Mouse (Mus musculus) thymus, postnatal 25 days (tissue): ENCODE results near the gene Fstl3.

Source experiments
- DNase-seq: peaks from one replicate; pipeline ENCODE4 v3.0.0; 2022

Gene Fstl3

DNA sequence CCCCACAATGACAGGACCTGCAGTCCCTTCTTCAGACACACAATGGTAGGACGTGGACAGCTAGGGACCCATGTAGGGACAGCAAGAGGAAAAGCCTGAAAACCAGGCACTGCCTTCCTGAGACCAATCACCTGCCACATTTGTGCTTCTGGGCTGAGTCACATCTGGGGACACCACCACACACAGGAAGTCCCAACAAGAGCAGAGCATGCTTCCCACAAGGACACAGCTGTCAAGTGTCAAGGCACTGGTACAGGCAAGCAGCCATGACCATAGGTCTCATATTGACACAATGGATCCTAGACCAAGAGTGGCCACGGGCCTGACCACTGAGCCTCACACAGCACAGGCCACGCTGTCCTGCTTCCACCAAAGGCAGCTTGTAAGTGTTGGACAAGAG is 14.2 kb upstream of the Fstl3 start:
- no peak for DNase-seq

DNA sequence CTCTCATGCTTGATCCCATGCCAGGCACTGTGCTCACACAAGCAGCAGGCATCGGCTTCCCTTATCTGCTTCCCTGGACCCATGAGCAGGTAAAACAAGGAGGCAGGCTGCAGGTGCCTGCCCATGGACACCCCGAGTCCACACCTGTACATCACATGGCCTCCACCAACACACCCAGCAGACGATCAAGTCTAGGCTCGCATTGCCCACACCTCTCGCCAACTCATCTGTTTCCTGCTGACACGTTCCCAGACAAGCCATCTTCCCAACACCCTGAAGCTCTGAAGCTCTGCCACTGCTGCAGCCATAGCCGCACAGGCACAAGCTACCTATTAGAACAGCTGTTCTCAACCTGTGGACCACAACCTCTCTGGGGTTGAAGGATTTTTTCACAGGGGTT is 12.8 kb upstream of the Fstl3 start:
- DNase-seq = no peak

DNA sequence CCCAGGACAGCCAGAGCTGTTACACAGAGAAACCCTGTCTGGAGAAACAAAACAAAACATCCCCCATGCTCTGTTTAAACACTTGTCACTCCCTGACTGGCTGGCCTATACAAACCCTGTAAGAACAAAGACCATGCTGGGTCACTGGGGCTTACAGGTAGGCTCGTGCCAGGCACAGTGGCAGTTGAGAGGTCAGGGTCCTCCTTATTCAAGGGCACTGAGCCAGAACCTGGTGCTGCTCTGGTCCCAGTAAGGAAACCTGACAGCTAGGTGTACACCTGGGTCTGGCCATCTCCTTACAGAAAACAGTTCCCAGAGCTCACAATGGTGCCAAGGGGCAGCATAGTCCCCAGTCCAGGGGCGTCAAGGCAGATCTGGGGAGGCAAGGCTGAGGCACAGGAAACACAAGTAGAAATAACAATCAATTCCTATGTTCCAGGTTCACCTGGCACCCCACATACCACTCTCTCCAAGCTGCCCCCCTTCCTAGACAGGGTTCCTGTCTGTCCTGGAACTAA is 11.8 kb upstream of the Fstl3 start:
- no peak for DNase-seq

DNA sequence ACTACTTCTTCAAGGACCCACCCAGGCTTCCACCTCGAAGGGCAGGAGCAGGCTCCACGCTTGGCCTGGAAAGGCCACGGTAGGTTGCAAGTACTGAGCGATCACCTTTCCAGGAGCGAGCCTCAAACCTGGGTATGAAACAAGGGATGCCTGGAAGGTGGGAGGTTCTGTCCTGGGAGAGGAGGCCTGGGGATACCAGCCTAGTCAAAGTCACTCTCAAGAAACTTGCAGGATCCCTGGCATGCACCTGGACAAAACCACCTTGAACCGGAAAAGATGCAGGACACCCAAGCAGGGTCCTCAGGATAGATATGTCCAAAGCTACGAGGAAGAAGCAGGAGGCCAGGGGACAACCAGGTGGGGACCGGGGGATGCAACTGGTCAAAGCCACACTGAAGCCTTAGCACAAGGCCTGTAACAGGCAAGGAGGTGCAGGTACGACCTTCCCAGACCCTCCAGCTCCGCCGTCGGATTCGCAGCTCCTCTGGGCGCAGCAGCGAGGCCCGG is 11.0 kb upstream of the Fstl3 start:
- no peak for DNase-seq

DNA sequence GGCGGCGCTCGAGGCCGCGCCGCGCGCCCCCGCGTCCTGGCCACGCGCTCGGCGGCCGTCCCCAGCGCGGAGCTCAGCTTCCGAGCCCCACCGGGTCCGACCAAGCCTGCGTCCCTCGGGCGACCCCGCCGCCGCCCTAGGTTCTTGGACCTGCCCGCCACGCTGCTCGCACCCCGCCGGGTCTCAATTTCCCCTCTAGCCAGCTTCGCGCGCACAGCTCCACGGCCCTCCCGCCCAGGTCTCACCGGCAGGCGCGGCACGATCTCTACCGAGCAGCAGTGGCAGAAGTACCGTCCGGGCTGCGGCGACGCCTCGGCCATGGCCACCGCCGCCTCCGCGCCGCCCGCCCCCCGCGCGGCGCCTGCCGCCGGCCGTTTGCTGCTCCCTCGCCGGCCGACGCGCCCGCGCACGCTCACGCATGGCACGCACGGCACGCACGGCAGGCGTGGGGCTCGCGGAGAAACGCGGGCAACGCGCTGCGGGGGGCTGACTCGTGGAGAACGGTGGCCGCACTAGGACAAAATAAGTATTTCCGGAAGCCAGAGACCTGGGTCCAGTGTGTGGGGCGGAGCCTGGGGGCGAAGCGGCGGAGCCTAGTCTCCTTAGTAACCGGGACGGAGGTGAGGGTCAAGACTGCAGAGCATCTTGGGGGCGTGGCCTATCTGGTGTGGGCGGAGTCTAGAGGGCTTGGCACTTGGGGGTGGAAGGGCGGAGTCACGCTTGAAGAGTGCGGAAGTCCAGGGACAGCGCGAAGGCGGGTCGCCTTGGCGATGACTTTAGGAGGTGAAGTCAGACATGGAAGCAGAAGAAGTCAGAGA is 10.4 kb upstream of the Fstl3 start, which contains the start of gene Rnf126:
Gene Rnf126, minus strand, starts transcription at position 445 of the 818 bp plus-strand sequence.
- peak; percentile 100 for DNase-seq

DNA sequence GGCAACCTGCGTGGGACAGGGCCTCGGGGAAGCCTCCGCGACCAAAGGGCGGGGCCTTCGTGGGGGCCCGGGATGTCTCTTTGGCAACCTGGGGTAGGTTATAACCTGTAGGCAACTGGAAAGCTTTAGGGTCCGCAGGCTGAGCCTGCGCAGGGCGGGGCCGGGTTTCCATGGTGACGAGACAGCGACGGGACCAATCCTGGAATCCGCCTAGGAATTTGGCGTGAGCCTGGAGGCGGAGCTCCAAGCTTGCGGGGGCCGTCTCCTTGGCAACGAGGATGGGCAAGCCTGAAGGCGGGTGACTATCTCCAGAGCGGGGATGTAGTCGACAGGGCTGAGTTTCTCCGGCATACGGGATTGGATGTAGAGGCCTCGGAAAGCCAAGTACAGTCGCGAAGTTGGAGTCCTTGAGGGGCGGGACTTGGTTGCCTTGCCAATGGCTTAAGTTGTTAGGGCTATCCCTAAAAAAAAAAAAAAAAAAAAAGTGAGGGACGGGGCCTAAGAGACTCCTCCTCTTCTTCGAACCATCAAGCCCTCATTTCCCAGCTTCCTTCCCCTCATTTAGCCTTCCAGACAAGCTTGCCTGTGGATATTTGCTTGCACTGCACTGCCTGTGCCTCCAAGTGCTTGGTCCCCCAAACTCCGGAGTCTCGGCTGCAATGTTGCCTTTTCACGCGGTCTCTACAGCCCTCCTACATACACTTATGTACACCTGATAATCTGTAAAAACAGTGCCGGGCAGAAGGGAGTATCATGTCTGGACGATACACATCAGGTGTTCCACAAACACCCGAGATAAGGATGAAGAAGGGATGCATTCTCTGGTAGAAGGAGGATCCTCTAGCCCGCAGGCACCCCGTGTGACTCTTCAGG is 9.5 kb upstream of the Fstl3 start:
- DNase-seq = peak; percentile 70

DNA sequence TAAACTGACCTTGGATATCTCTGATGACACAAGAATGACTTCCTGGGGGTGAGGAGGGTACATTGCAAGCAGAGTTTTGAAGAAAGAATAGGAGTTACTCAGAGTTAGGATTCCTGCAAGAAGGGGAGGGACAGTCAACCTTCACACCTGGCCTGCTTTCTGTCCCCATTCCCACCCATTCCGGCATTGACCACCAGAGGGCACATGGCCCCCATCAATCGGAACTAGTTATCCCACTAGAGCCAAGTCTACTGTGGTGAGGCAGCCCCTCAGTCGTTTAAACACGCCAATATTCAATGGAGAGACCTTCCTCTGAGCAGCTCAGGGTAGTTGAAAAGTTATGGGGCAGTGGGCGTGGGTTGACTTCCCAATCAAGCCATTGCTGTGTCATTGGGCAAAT is 8.7 kb upstream of the Fstl3 start:
- DNase-seq = peak; percentile 84

DNA sequence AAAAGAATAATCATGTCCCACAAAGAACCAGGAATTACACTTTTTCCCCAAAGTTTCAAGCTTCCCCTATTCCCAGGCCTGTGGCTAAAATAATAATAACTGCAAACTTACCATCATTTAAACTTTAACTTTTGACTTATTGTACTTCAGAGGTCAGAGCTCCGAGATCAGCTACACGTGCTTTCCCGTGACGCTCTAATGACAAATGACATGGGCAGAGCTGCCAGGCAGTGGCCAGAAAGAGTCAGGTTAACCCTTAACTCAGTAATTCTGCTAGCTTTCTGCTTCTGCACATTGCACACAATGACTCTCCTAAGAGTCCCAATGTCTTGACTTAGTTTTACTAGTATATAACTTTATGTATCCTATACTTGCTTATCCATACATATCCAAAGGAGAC is 7.7 kb upstream of the Fstl3 start:
- DNase-seq = no peak

DNA sequence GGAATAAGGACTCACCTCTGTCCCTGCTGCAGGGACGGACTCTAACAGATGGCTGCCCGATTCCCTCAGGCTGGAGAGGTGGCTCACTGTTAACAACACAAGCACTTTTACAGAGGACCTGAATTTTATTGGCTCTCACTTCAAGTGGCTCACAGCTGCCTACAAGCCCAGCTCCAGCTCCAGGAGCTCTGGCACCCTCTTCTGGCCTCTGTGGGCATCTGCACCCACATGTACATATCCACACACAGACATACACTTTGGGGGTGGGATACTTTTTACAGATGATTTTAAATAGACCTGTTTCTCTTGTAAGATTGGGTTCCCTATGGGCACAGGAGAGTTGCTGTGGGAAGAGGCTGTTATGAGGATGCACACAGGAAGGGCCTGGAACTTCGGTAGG is 4.8 kb upstream of the Fstl3 start:
- no peak for DNase-seq

DNA sequence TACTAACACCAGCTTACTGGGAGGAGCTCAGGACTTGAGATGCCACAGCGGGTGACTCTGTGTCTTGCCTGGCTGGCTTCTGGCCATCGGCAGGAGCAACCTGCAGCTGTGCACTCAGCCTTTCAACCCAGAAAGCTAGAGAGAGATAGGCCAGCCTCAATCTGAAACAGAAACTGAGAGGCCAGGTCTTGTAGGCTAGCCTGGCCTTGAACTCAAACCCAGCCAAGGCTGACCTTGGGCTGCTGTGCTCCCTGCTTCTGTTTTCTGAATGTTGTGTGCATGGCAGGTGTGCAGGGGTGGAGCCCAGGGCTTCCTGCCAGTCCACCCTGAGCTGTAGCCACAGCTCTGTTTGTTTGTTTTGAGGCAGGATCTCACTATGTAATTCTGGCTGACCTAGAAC is 3.9 kb upstream of the Fstl3 start:
- DNase-seq = no peak

DNA sequence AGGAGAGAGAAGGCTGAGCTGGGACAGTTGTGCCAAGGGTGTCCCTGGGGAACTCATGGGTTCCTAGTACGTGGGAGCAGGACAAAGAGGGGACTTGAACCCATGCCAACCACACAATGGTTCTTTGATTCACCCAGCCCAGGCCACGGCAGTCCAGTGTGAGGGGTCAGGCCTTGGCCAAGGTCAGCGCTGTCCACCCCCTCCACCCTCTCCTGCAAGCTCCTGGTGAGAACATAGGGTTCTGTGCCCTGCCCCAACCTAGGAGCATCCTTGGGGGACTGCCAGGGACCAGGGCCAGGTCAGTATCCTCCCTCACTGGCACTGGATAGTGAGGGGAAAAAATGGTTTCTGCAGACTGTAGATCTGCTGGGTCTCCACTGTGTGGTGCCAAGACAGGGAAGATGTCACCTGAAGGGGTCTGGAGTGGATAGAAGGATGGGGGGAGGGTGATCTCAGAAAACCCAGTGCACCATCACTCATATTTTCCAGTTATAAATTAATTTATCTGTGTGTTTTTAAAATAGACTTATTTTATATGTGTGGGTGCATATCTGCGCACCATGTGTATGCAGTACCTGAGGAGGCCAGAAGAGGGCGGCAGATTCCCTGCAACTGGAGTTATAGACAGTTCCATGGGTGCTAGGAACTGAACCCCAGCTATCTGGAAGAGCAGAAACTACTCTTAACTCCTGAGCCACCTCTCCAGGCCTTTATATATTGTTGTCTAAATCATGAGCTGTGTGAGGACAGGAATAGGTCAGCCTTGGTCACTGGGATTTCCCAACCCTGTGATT is 2.4 kb upstream of the Fstl3 start:
- no peak for DNase-seq

DNA sequence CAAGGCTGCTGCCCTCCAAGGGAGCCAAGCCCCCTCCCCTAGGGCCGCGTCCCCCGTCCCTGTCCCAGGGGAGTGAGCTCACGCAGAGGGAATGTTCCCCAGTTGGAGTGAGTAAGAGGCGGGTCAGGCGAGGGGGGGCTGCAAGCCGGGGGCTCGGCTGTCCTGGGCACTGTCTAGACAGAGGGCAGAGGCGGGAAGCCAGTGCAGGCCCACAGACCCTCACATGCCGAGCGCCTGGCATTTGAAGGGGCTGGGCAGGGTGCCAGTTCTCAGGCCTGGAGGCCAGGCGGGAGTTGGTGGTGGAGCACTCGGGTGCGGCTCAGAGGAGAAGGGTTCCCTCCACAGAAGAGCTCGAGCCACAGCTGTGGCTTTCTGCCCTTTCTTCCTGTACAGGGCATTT is 934 bp downstream of the Fstl3 start:
- DNase-seq = no peak

DNA sequence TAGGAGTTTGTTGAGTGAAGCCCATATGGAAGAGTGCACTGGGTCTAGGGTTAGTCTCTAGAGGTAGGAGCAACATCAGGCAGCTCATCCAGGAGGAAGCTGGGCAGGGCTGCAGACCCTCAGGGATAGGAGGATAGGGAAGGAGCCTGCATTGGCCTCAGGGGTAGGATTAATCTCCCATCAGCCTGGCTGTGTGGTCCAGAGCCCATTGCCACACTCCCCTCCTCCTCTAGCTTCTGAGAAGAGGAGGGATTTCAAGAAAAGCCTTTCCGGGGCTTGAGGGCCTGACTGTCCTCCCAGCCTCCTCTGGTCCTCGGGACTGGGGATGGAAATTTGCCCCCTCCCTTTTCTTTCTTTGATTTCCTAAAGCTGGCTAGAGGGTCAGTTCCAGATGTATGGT is 2.1 kb downstream of the Fstl3 start:
- DNase-seq = no peak

DNA sequence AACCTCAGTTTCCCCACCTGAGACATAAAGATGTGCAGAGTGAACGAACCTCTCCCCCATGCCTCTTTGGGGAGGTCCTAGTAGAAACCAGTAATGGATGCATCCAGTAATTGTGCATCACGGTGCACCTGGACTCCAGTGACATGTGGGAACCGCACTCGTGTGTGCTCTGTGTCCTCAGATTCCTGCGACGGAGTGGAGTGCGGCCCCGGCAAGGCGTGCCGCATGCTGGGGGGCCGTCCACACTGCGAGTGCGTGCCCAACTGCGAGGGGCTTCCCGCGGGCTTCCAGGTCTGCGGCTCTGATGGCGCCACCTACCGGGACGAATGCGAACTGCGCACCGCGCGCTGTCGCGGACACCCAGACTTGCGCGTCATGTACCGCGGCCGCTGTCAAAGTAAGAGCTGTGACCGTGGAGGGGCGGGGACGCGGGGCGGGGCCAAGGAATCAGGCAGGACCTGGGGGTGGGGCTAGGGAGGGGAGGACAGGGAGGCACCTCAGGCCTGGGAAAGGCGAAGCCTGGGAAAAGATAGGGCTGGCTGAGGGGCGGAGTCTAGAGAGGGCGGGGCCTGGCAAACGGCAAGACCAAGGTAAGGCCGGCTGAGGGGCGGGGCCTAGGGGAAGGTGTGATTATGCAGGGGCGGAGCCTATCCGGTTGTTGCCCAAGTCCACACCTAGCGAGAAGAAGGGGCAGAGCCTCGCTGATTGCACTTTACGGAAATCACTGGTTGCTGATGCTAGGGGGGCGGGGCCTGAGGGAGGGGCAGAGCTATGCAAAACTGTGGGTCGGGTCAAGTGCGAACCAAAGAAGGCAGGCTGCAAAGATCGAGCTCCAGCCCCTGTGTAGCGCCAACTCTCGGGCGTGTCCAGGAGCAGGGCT is 3.0 kb downstream of the Fstl3 start:
- peak; percentile 94 for DNase-seq

DNA sequence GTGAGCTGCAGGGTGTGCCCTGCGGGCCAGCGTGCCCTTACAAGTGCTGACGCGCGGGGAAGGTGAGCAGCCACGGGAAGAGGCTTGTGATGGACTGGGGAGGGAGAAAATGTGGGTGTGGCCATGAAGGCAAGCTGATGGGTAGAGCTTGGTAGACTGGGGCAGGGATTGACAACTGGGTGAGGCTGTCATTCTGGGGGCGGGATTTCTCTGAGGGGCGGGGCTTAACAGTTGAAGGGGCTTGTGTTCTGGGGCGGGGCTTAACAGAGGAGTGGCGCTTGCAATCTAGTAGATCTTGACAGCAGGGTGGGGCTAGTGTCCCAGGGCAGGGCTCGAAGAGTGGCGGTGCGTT is 3.6 kb downstream of the Fstl3 start:
- no peak for DNase-seq

DNA sequence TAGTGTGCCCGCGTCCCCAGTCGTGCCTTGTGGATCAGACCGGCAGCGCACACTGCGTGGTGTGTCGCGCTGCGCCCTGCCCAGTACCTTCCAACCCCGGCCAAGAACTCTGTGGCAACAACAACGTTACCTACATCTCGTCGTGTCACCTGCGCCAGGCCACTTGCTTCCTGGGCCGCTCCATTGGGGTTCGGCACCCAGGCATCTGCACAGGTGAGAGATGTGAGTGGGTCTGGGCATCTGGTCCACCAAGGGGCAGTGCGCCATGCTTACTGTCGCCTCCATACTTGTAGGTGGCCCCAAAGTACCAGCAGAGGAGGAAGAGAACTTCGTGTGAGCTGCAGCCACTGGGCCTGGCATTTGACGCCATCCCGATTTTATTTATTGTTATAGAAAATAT is 4.1 kb downstream of the Fstl3 start:
- no peak for DNase-seq

DNA sequence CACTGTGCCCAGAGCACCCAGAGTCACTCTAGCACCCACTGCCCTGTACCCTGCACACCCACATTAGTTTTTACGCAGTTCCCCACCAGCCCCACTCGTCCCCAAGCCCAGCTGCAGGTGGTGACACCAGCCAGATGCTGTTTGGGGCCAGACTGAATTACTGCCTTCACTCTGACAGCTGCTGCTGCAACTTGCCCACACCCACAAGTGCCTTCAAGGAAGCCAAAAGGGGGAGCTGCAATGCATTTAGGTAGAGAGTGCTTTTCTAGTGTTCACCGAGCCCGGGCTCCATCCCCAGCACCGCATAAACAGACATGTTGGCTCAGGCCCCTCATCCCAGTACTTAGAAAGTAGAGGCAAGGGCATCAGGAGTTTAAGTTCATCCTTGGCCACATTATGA is 4.9 kb downstream of the Fstl3 start:
- peak; percentile 73 for DNase-seq

DNA sequence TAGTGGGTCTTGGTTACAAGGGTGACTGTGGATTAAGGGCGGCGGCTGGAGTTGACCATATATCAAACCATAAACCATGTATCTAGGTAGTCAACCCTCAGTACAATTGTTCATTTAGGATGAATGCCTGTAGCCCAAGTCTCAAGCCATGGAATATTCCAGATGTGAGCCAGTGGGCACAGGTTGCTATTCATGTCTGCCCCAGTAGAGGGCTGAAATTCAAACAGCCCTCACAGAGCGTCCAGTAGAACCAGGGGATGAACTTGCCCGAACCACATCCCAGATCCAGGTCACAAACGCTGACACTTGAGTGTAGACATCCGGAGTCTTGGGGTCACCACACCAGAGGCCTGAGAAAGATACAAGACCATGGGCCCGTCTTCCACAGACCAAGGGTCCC is 6.0 kb downstream of the Fstl3 start:
- DNase-seq = no peak

DNA sequence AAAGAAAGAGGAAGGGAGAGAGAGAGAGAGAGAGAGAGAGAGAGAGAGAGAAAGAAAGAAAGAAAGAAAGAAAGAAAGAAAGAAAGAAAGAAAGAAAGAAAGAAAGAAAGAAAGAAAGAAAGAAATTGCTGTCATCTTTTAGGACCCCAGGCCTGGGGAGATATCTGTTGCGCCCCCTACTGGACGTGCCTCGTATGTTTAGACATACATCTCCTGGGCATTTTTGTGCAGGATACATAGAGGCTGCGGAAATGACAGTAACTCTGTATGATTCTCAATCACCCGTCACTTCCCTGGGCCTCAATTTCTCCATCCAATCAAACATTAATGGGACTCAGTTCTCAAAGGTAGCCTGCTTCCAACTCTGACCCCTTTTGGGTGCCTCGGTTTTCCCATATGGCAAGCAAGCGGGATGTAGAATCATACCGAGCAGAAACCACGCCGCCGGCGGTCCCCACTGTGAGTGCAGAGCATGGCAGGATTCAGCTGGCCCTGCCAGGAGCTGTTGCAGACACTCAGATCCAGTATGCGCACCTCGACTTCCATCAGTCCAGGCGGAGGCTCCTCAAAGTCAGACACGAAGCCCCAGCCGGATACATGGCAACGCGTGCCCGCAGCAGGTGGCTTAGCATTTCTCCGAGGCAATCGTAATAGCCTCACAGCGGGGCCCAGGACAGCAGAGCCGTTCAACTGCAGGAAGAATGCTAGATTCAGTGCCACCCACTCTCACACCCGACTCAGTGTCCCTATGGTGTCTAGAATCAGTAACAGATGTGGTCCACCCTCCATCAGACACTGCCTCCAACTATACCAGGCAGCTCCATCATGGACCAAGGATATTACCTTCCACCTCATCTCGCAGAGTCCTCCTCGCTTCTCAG is 7.1 kb downstream of the Fstl3 start:
- DNase-seq = peak; percentile 61

DNA sequence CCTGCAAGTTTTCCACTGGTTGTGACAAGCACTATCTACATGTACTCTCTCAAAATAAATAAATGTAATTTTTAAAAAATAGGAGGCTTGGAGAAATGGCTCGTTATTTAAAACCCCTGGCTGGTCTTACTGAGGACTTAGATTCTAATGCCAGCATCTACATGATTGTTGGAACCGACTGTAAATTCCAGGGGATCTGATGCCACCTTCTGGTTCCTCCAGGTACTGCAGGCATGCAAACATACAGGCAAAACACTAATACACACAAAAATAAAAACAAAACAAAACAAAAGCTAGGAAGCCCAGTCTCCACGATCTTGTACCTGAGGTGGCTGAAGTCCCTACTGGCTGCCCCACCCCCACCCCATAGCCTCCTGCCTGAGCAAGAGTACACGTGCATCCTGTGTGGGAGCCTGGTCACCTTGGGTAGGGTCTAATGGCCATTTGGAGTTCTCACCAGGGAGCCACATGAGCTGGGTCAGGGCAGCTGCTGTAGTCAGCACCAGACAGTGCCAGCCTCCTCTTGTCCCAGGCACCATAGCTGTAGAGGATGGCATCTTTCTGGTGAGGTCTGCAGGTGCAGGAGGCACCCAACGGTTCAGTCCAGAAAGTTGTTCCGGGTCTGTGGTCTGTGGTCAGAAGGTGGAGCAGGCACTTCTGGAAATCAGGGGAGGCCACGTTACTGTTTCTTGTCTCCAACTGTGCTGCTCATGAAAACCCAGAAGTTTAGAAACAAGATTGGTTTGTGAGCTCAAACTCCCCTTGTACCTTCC is 11.5 kb downstream of the Fstl3 start:
- DNase-seq = peak; percentile 82
